Mouse (Mus musculus): ENCODE measurements at regions not wholly inside any gene's neighbourhood (a gene's known extent, or its start where the extent isn't known, plus 50 kb on each side); places are given as distances from the start of the nearest gene placed in this dataset.

DNA sequence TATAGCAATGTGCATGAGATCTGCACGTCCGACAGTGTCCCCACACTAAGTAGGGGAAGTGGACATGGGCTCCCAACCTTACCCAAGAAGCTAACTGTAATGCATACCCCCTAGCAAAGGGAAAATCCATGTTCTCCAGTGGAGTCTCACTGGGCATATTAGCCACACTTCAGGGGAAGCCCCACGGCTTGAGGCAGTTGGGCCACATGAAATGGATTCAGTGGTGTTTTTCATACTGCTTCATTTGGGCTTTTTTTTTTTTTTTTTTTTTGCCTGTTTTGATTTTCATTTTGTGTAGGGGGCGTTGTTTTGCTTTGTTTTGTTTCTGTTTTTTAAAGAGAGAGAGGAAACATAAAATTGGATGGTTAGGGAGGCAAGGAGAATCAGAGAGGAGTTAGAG, 138.6 kb upstream of the Jmjd1c start:
- TF ChIP-seq NANOG (IDR thresholded peaks at IDR 0.05; ENCODE audit: borderline replicate concordance, low read length), result no peak
- no peak for TF ChIP-seq CTCF (conservative IDR thresholded peaks at IDR 0.05; ENCODE audit: low read length)
- no peaks in the 10 kb centered on the region for H3K27me3 ChIP-seq (ENCODE audit: insufficient read depth, low read length)

More for the DNA sequence above, 138.6 kb upstream of the Jmjd1c start:
- H3K4me3 ChIP-seq (replicated peaks; ENCODE audit: low read length), result no peak overlapping the region
- no peaks in the 10 kb centered on the region for H3K36me3 ChIP-seq (ENCODE audit: insufficient read depth, low read length)
- H3K4me1 ChIP-seq (replicated peaks; ENCODE audit: low read depth, low read length), result peaks cover 43% of the 10 kb centered on the region
- no peaks in the 10 kb centered on the region for H3K9me3 ChIP-seq (ENCODE audit: low read length)
